Comparison of ENCODE assay signal across 8 mouse cellular contexts in the genomic region with DNA sequence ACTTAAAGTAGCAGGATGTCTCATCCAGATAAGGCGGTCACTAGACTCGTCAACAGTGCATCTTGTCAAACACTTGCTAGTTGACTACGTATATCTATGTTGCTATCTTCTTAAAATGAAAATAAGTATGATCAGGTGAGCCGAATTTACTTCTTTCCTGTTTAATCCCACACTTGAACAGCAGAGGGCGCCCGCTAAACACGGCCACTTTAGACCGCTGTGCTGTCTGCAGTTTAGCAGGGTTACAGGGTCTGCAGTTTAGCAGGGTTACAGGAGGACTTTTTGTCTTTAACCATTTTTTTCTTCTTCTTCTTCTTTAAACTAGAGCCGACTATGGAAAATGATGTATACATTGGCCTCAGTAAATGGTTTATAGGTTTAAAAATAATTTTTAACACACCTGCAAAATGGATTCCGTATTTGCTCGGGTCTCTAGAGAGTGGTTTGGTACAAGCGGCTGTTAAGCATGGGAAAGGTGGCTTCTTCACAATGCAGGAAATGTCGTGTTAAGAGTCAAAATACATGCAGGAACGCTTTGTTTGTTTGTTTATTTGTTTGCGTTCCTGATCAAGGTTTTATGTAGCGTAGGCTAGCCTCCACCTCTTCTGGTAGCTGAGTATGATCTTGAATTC.
A peak's percentile ranks its signal among the peaks of the same experiment; 100 is the strongest.
DNase-seq lines count a peak whose midpoint lies in the region; ATAC-seq and TF ChIP-seq lines count a peak whose summit lies in the region.

No protein-coding gene starts in this region.

- no peaks in the 10 kb centered on the region for H3K4me1 ChIP-seq in heart, adult 2 months (ENCODE audit: control insufficient read depth, insufficient read depth, low read length)
- H3K4me1 ChIP-seq in heart, embryonic 12.5 days (replicated peaks): no peaks in the 10 kb centered on the region
- H3K4me1 ChIP-seq in hindbrain, embryonic 12.5 days: no peaks in the 10 kb centered on the region
- no peaks in the 10 kb centered on the region for H3K4me1 ChIP-seq in stomach, postnatal 0 days (replicated peaks; ENCODE audit: control insufficient read depth, insufficient read depth)

- H3K4me3 ChIP-seq in heart, adult 2 months: no peak overlapping the region
- H3K4me3 ChIP-seq in heart, embryonic 12.5 days: no peak overlapping the region
- H3K4me3 ChIP-seq in hindbrain, embryonic 12.5 days: no peak overlapping the region
- H3K4me3 ChIP-seq in stomach, postnatal 0 days (ENCODE audit: low read depth, low read length): no peak overlapping the region

- intact Hi-C loops in heart, adult 2 months (cut with DNase I): no loop called here

- TF ChIP-seq CTCF in heart, adult 2 months (IDR thresholded peaks at IDR 0.05): peak; percentile 66
- TF ChIP-seq CTCF in stomach, postnatal 0 days (IDR thresholded peaks at IDR 0.05; ENCODE audit: low read depth): peak; percentile 85

- ATAC-seq in heart, embryonic 12.5 days (ENCODE audit: insufficient number of reproducible peaks, low FRiP score): no peak
- ATAC-seq in hindbrain, embryonic 12.5 days (ENCODE audit: low FRiP score): peak; percentile 57; the same call in 1 of the 2 replicates
- ATAC-seq in megakaryocyte, adult 5-6 weeks (ENCODE audit: poor library complexity, severe bottlenecking): peak; percentile 45
- no peak for ATAC-seq in stomach, postnatal 0 days (ENCODE audit: low FRiP score, low TSS enrichment)

- no peak for DNase-seq in heart, adult 2 months
- peak; percentile 15 for DNase-seq in adipocyte (ENCODE audit: low spot score)
- peak; percentile 78 for DNase-seq in embryo, embryonic 10 days (ENCODE audit: low spot score)
- peak; percentile 28 to 52 for DNase-seq in layer of hippocampus, postnatal 36 days
- DNase-seq in stomach, postnatal 0 days (ENCODE audit: low spot score): peak; percentile 53

- no peak for TF ChIP-seq POLR2A in heart, adult 2 months (IDR thresholded peaks at IDR 0.05; ENCODE audit: insufficient read depth, low read depth, low read length)

- H3K27me3 ChIP-seq in heart, adult 2 months (ENCODE audit: control insufficient read depth, insufficient read depth, low read length): no peaks in the 10 kb centered on the region
- H3K27me3 ChIP-seq in heart, embryonic 12.5 days (replicated peaks): no peaks in the 10 kb centered on the region
- H3K27me3 ChIP-seq in hindbrain, embryonic 12.5 days: no peaks in the 10 kb centered on the region
- no peaks in the 10 kb centered on the region for H3K27me3 ChIP-seq in stomach, postnatal 0 days (ENCODE audit: control insufficient read depth, insufficient read depth, low read length)

- WGBS in heart, adult 2 months: 40% methylated on average over 16 of the region's 16 CpGs
- WGBS in heart, embryonic 12.5 days: 40% methylated on average over 16 of the region's 16 CpGs
- 52% methylated on average over 16 of the region's 16 CpGs for WGBS in hindbrain, embryonic 12.5 days
- 43% methylated on average over 16 of the region's 16 CpGs for WGBS in stomach, postnatal 0 days

- H3K9me3 ChIP-seq in heart, embryonic 12.5 days (replicated peaks): peaks cover 5% of the 10 kb centered on the region
- no peaks in the 10 kb centered on the region for H3K9me3 ChIP-seq in hindbrain, embryonic 12.5 days (replicated peaks)
- no peaks in the 10 kb centered on the region for H3K9me3 ChIP-seq in stomach, postnatal 0 days (ENCODE audit: control insufficient read depth, low read length)

- H3K36me3 ChIP-seq in heart, adult 2 months (ENCODE audit: control insufficient read depth, insufficient read depth, low read length): no peaks in the 10 kb centered on the region
- no peaks in the 10 kb centered on the region for H3K36me3 ChIP-seq in heart, embryonic 12.5 days
- H3K36me3 ChIP-seq in hindbrain, embryonic 12.5 days: no peaks in the 10 kb centered on the region
- no peaks in the 10 kb centered on the region for H3K36me3 ChIP-seq in stomach, postnatal 0 days (ENCODE audit: control insufficient read depth, insufficient read depth, low read length)

- TF ChIP-seq EP300 in heart, adult 2 months (IDR thresholded peaks at IDR 0.05; ENCODE audit: insufficient read depth, low read depth, low read length): no peak
- TF ChIP-seq EP300 in stomach, postnatal 0 days (optimal IDR thresholded peaks at IDR 0.05): no peak

- no peak overlapping the region for H3K4me2 ChIP-seq in heart, embryonic 12.5 days
- H3K4me2 ChIP-seq in hindbrain, embryonic 12.5 days (replicated peaks): no peak overlapping the region
- no peak overlapping the region for H3K4me2 ChIP-seq in stomach, postnatal 0 days (replicated peaks; ENCODE audit: low read depth)

- H3K79me2 ChIP-seq in heart, adult 2 months (replicated peaks; ENCODE audit: control insufficient read depth, insufficient read depth, low read length): no peaks in the 10 kb centered on the region

- H3K9ac ChIP-seq in heart, adult 2 months (ENCODE audit: low read depth, low read length): no peak overlapping the region
- H3K9ac ChIP-seq in heart, embryonic 12.5 days: no peak overlapping the region
- no peak overlapping the region for H3K9ac ChIP-seq in hindbrain, embryonic 12.5 days
- no peak overlapping the region for H3K9ac ChIP-seq in stomach, postnatal 0 days (ENCODE audit: low read length)

- no peak overlapping the region for H3K27ac ChIP-seq in heart, adult 2 months
- no peak overlapping the region for H3K27ac ChIP-seq in heart, embryonic 12.5 days (ENCODE audit: poor library complexity, severe bottlenecking)
- no peak overlapping the region for H3K27ac ChIP-seq in hindbrain, embryonic 12.5 days
- H3K27ac ChIP-seq in stomach, postnatal 0 days (replicated peaks): no peak overlapping the region

Comparison
In these comparisons a context has a peak if more than half of its experiments do, and no peak if none do; other contexts are left out.
1. DNase-seq: peak in adipocyte (single experiment), embryo, embryonic 10 days (single experiment), layer of hippocampus, postnatal 36 days (2 of 2) and stomach, postnatal 0 days (single experiment); none in heart, adult 2 months (0 of 2).
2. ATAC-seq: peak in hindbrain, embryonic 12.5 days (single experiment) and megakaryocyte, adult 5-6 weeks (single experiment); none in heart, embryonic 12.5 days (single experiment) and stomach, postnatal 0 days (single experiment).